Comparison of ENCODE assay signal across 31 mouse cellular contexts in the genomic region with DNA sequence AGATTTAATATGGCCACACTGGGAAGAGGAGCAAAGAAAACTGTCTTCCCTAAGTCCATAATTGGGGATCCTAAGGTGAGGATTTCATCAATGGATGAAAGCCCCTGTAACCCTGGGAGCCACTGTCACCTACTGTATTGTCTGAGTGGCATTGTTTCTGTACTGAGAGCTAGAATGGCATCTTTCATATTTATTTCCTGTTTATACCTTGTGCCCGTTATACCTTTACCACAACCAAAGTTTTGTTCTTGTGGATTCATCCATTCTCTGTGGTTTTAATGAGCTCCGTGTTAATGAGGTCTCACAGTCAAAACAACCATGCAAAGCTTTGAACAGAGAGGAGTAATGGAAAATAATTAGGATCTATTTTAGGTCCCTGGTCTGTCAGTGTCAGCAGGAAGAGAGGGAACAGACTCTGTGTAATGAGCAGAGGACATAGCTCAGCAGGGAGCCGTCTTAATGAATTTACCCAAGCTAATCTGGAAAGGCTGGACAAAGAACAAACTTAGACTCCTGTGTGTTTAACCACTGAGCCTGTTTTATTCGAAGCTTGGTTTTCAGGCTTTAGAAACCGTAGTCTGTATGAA. TPM values are rescaled to one million over a fixed set of nuclear protein-coding genes. Genes with fewer than 3 reads are reported as not detected.
DNase-seq lines count a peak whose midpoint lies in the region; ATAC-seq and TF ChIP-seq lines count a peak whose summit lies in the region.
"Had no signal": no experiment of that assay in that cellular context is flagged by ENCODE, and none has a peak within 500 bp of the region (broad histone marks: within the 10 kb centered on the region; RNA-seq: fewer than 3 reads in every experiment).

No protein-coding gene starts in this region.

- WGBS in midbrain, postnatal 0 days = 33% methylated on average over 5 of the region's 5 CpGs
- 53% methylated on average over 5 of the region's 5 CpGs for WGBS in midbrain, embryonic 10.5 days
- 2% methylated on average over 5 of the region's 5 CpGs for WGBS in forebrain, embryonic 16.5 days

- H3K4me2 ChIP-seq in midbrain, postnatal 0 days (ENCODE audit: low read depth, low read length, poor library complexity, severe bottlenecking) = no peak overlapping the region
- no peak overlapping the region for H3K4me2 ChIP-seq in forebrain, embryonic 16.5 days (ENCODE audit: low read length)
- H3K4me2 ChIP-seq: embryonic facial prominence, embryonic 13.5 days; limb, embryonic 15.5 days; stomach, embryonic 15.5 days had no signal

- H3K4me1 ChIP-seq in midbrain, postnatal 0 days (ENCODE audit: insufficient read depth, low read length) = no peaks in the 10 kb centered on the region
- no peaks in the 10 kb centered on the region for H3K4me1 ChIP-seq in midbrain, embryonic 10.5 days
- no peaks in the 10 kb centered on the region for H3K4me1 ChIP-seq in forebrain, embryonic 16.5 days (replicated peaks; ENCODE audit: control insufficient read depth, insufficient read depth, low read length)
- H3K4me1 ChIP-seq: embryonic facial prominence, embryonic 13.5 days; heart, embryonic 10.5 days; hindbrain, embryonic 10.5 days; limb, embryonic 15.5 days; stomach, embryonic 15.5 days had no signal

- H3K9ac ChIP-seq in midbrain, postnatal 0 days (replicated peaks; ENCODE audit: low read length, poor library complexity, severe bottlenecking) = no peak overlapping the region
- H3K9ac ChIP-seq in forebrain, embryonic 16.5 days (replicated peaks; ENCODE audit: low read depth, low read length) = no peak overlapping the region
- H3K9ac ChIP-seq: embryonic facial prominence, embryonic 13.5 days; limb, embryonic 15.5 days; stomach, embryonic 15.5 days had no signal

- no peak overlapping the region for H3K4me3 ChIP-seq in midbrain, postnatal 0 days (ENCODE audit: low read depth, low read length)
- no peak overlapping the region for H3K4me3 ChIP-seq in midbrain, embryonic 10.5 days
- H3K4me3 ChIP-seq in forebrain, embryonic 16.5 days (replicated peaks; ENCODE audit: low read length) = no peak overlapping the region
- H3K4me3 ChIP-seq: embryonic facial prominence, embryonic 13.5 days; gastrocnemius, adult 2 months; heart, embryonic 10.5 days; hindbrain, embryonic 10.5 days; limb, embryonic 15.5 days; stomach, embryonic 15.5 days had no signal

- no peaks in the 10 kb centered on the region for H3K27me3 ChIP-seq in midbrain, postnatal 0 days (ENCODE audit: insufficient read depth, low read length)
- no peaks in the 10 kb centered on the region for H3K27me3 ChIP-seq in midbrain, embryonic 10.5 days (ENCODE audit: low read depth, poor library complexity, severe bottlenecking)
- no peaks in the 10 kb centered on the region for H3K27me3 ChIP-seq in forebrain, embryonic 16.5 days (replicated peaks; ENCODE audit: control insufficient read depth, insufficient read depth, low read length)
- H3K27me3 ChIP-seq: embryonic facial prominence, embryonic 13.5 days; limb, embryonic 15.5 days; stomach, embryonic 15.5 days had no signal

- no peaks in the 10 kb centered on the region for H3K36me3 ChIP-seq in midbrain, postnatal 0 days (ENCODE audit: insufficient read depth, low read length)
- no peaks in the 10 kb centered on the region for H3K36me3 ChIP-seq in midbrain, embryonic 10.5 days
- no peaks in the 10 kb centered on the region for H3K36me3 ChIP-seq in forebrain, embryonic 16.5 days (ENCODE audit: control insufficient read depth, insufficient read depth)
- H3K36me3 ChIP-seq: embryonic facial prominence, embryonic 13.5 days; heart, embryonic 10.5 days; hindbrain, embryonic 10.5 days; limb, embryonic 15.5 days; stomach, embryonic 15.5 days had no signal

- no peak for ATAC-seq in midbrain, postnatal 0 days (ENCODE audit: low FRiP score)
- ATAC-seq in forebrain, embryonic 16.5 days = peak; percentile 86
- no peak for ATAC-seq in megakaryocyte, adult 5-6 weeks (ENCODE audit: poor library complexity, severe bottlenecking)
- ATAC-seq: Patski had no signal

- H3K27ac ChIP-seq in midbrain, postnatal 0 days (ENCODE audit: low read depth, low read length) = no peak overlapping the region
- H3K27ac ChIP-seq in midbrain, embryonic 10.5 days (replicated peaks) = no peak overlapping the region
- no peak overlapping the region for H3K27ac ChIP-seq in forebrain, embryonic 16.5 days (ENCODE audit: low read length)
- H3K27ac ChIP-seq: embryonic facial prominence, embryonic 13.5 days; gastrocnemius, adult 2 months; heart, embryonic 10.5 days; hindbrain, embryonic 10.5 days; limb, embryonic 15.5 days; stomach, embryonic 15.5 days had no signal

- 0 out of 2 replicates have a peak, but pooled peaks cover 3% of the 10 kb centered on the region for H3K9me3 ChIP-seq in midbrain, postnatal 0 days (ENCODE audit: low read length)
- H3K9me3 ChIP-seq in midbrain, embryonic 10.5 days (replicated peaks) = no peaks in the 10 kb centered on the region
- no peaks in the 10 kb centered on the region for H3K9me3 ChIP-seq in forebrain, embryonic 16.5 days (ENCODE audit: control insufficient read depth, low read length)
- H3K9me3 ChIP-seq: embryonic facial prominence, embryonic 13.5 days; heart, embryonic 10.5 days; hindbrain, embryonic 10.5 days; limb, embryonic 15.5 days; stomach, embryonic 15.5 days had no signal

- DNase-seq in midbrain, postnatal 0 days (ENCODE audit: low spot score) = peak; percentile 29
- no peak for DNase-seq in midbrain, embryonic 10.5 days (ENCODE audit: low spot score)
- DNase-seq in embryo, embryonic 11 days = peak; percentile 7
- DNase-seq in adrenal gland, adult 18-20 months (ENCODE audit: low spot score in 2 of 2) = no peak
- DNase-seq in urinary bladder, adult 18-20 months (ENCODE audit: low spot score in 2 of 2) = no peak
- DNase-seq: adrenal gland, postnatal 25 days; cerebellum, adult 18-20 months; cerebellum, postnatal 25 days; gastrocnemius, adult 2 months; kidney, adult 18-20 months; kidney, postnatal 14 days; lung, postnatal 14 days; right cerebral cortex, postnatal 14 days; thymus, adult 2 months had no signal

- TF ChIP-seq CTCF in midbrain, postnatal 0 days (IDR thresholded peaks at IDR 0.05) = no peak

RNA-seq across cellular contexts. Expression of gene BC048507, which starts 1.7 kb away (rescaled TPM):
- not detected in 2 replicates for total RNA-seq in midbrain, postnatal 0 days (2014; rRNA removed)
- polyA plus RNA-seq in midbrain, postnatal 0 days (2015; fragmentation: Nextera tagmentation; extraction: Ambion mirVana) = not detected in 2 replicates
- polyA plus RNA-seq in midbrain, embryonic 10.5 days (2016; fragmentation: Nextera tagmentation; extraction: Ambion mirVana) = not detected in 2 replicates
- not detected in 2 replicates for polyA plus RNA-seq in forebrain, embryonic 16.5 days (2015; fragmentation: Nextera tagmentation; extraction: Ambion mirVana)
- not detected for total RNA-seq in adrenal gland, adult 18-20 months (2021)
- total RNA-seq in megakaryocyte, adult 5-6 weeks (2015) = not detected in 2 replicates
- total RNA-seq in megakaryocyte, adult 5-6 weeks (2017) = not detected in 2 replicates
- total RNA-seq: adrenal gland, postnatal 25 days; gastrocnemius, adult 2 months; layer of hippocampus, adult 8-10 months; left cerebral cortex, postnatal 36 days; megakaryocyte-erythroid progenitor cell, adult 5-6 weeks; monocyte, adult 5-6 weeks had no signal
- polyA plus RNA-seq: embryonic facial prominence, embryonic 13.5 days; gonadal fat pad, adult 2 months; heart, embryonic 10.5 days; heart, postnatal 0 days; hindbrain, embryonic 10.5 days; limb, embryonic 15.5 days; liver, embryonic 16.5 days; neural tube, embryonic 11.5 days; thymus, adult 2 months; urinary bladder, adult 2 months had no signal

RNA-seq across cellular contexts. Expression of gene Gm10037, which starts 34.0 kb away (rescaled TPM):
- 1.2 and 2.9 TPM in 2 replicates for total RNA-seq in midbrain, postnatal 0 days (2014; rRNA removed)
- 5.2 and 5.5 TPM in 2 replicates for polyA plus RNA-seq in midbrain, postnatal 0 days (2015; fragmentation: Nextera tagmentation; extraction: Ambion mirVana)
- polyA plus RNA-seq in midbrain, embryonic 10.5 days (2016; fragmentation: Nextera tagmentation; extraction: Ambion mirVana) = 1.8 TPM in 2 replicates
- 3.6 and 4.9 TPM in 2 replicates for polyA plus RNA-seq in forebrain, embryonic 16.5 days (2015; fragmentation: Nextera tagmentation; extraction: Ambion mirVana)
- total RNA-seq in adrenal gland, adult 18-20 months (2021) = 1 to 10 TPM; 2.0 to 2.8 TPM
- total RNA-seq in megakaryocyte, adult 5-6 weeks (2015) = not detected in 2 replicates
- not detected in 2 replicates for total RNA-seq in megakaryocyte, adult 5-6 weeks (2017)
- total RNA-seq: megakaryocyte-erythroid progenitor cell, adult 5-6 weeks; monocyte, adult 5-6 weeks had no signal
- polyA plus RNA-seq: liver, embryonic 16.5 days had no signal

RNA-seq across cellular contexts. Expression of gene Zfp273, which starts 51.3 kb away (rescaled TPM):
- total RNA-seq in midbrain, postnatal 0 days (2014; rRNA removed) = 9.5 TPM in 2 replicates
- 8.6 and 8.9 TPM in 2 replicates for polyA plus RNA-seq in midbrain, postnatal 0 days (2015; fragmentation: Nextera tagmentation; extraction: Ambion mirVana)
- polyA plus RNA-seq in midbrain, embryonic 10.5 days (2016; fragmentation: Nextera tagmentation; extraction: Ambion mirVana) = 6.3 and 8.5 TPM in 2 replicates
- polyA plus RNA-seq in forebrain, embryonic 16.5 days (2015; fragmentation: Nextera tagmentation; extraction: Ambion mirVana) = 15.1 and 17.0 TPM in 2 replicates
- 1 to 10 TPM; 3.5 to 4.2 TPM for total RNA-seq in adrenal gland, adult 18-20 months (2021)
- 7.5 and 8.3 TPM in 2 replicates for total RNA-seq in megakaryocyte, adult 5-6 weeks (2015)
- 5.4 and 7.0 TPM in 2 replicates for total RNA-seq in megakaryocyte, adult 5-6 weeks (2017)

Comparison
In these comparisons a context has a peak if more than half of its experiments do, and no peak if none do; other contexts are left out.
1. DNase-seq: peak in midbrain, postnatal 0 days (single experiment) and embryo, embryonic 11 days (single experiment); none in midbrain, embryonic 10.5 days (single experiment), adrenal gland, adult 18-20 months (0 of 2) and urinary bladder, adult 18-20 months (0 of 2).